Mouse (Mus musculus) liver, embryonic 14.5 days (tissue): ENCODE results near the gene Ube2r2.

Experiments
- CTCF ChIP-seq: IDR thresholded peaks from 2 replicates; pipeline ENCODE4 v1.5.1; 2016; ENCODE audit warnings: antibody characterized with exemption, low read depth, control low read depth
- EP300 ChIP-seq: IDR thresholded peaks from 2 replicates; pipeline ENCODE4 v1.6.1; 2016; ENCODE audit warnings: antibody characterized with exemption, low read depth

DNA sequence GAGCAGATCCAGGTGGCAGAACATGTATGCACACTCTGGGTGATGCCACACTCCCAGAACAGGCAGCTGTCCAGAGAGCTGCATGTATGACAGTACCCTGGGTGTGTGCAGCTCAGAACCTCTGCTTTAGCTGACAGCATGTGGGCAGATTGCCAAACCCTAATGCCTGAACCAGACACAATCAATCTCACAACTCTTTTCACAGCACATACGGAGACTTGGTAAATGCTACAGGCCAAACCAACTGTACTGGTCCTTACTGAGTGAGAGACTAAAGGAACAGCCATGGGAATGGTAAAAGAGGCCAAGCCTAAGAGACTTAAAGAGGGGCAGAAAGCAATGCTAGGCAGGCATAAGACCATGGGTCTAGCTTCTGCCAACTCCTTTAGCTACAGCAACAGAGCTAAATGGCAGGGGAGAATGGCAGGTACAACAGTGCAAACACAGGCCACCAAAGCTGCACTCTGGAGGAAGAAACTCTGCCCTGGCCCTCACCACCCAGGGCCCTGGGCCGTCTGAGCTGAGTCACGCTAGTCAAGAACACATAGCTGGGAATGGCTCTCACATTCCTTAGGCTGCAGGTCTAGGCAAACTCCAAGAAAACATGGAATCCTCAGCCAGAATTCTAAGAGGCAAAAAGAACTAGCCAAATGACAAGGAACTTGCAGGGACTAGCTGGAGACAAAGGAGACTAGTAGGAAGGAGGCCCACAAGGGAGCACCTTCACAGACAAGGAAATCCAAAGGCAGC is 61.5 kb downstream of the Ube2r2 start:
- TF ChIP-seq CTCF = no peak
- TF ChIP-seq EP300 = no peak
